Mouse (Mus musculus) embryonic facial prominence, embryonic 12.5 days (tissue): ENCODE measurements around the gene Crlf3. TPM values are rescaled to one million over a fixed set of nuclear protein-coding genes. Genes with fewer than 3 reads are reported as not detected.
A peak's percentile ranks its signal among the peaks of the same experiment; 100 is the strongest.
"Not testable (repeated sequence)": the region's sequence is repeated elsewhere in the genome, so short reads cannot be mapped to it uniquely, and the experiment has no call there.

Experiments
- ATAC-seq: fragments of 200-750 bp; cut with Nextera tagmentation; 2 replicates; pipeline ENCODE4 v1.8.0; 2017; ENCODE audit not compliant: insufficient number of reproducible peaks, insufficient read depth, low FRiP score, low TSS enrichment
- H3K27ac ChIP-seq: fragments of 300-500 bp; sonication (generic); 2 replicates; pipeline ENCODE4 v1.5.1; 2016; ENCODE audit warnings: mild to moderate bottlenecking
- H3K27me3 ChIP-seq: fragments of 300-500 bp; sonication (generic); 2 replicates; pipeline ENCODE4 v1.6.1; 2016; ENCODE audit warnings: mild to moderate bottlenecking, moderate library complexity
- H3K36me3 ChIP-seq: fragments of 300-500 bp; sonication (generic); 2 replicates; pipeline ENCODE4 v1.6.1; 2016; ENCODE audit warnings: mild to moderate bottlenecking
- H3K4me1 ChIP-seq: fragments of 300-500 bp; sonication (generic); 2 replicates; pipeline ENCODE4 v1.6.1; 2016
- H3K4me2 ChIP-seq: fragments of 300-500 bp; sonication (generic); replicated peaks from 2 replicates; pipeline ENCODE4 v1.6.1; 2016; ENCODE audit warnings: mild to moderate bottlenecking, moderate library complexity
- H3K4me3 ChIP-seq: fragments of 300-500 bp; sonication (generic); 2 replicates; pipeline ENCODE4 v1.5.1; 2016; ENCODE audit warnings: mild to moderate bottlenecking
- H3K9ac ChIP-seq: fragments of 300-500 bp; sonication (generic); 2 replicates; pipeline ENCODE4 v1.6.1; 2016; ENCODE audit warnings: mild to moderate bottlenecking, moderate library complexity
- H3K9me3 ChIP-seq: fragments of 300-500 bp; sonication (generic); 2 replicates; pipeline ENCODE4 v1.6.1; 2016; ENCODE audit warnings: mild to moderate bottlenecking, moderate library complexity
- WGBS: fragments of 180-500 bp; shearing (Covaris S2); methylation state at CpG from one replicate; pipeline ENCODE4 v1.1.7; 2016; 5-methylcytosine and 5-hydroxymethylcytosine counted together
- polyA plus RNA-seq: library from polyadenylated mRNA; unstranded; fragments of >200 nt; fragmentation: Nextera tagmentation; extraction: Ambion mirVana; gene quantifications from 2 replicates; pipeline ENCODE4 v1.2.1, GENCODE M21; 2016

Gene Crlf3
- polyA plus RNA-seq, 1 experiment from 2014 or later: 52.9 TPM

- Histone ChIP-seq H3K4me1 (no peaks in the 10 kb centered on the region; the same call in 1 of the 2 replicates), H3K27ac (no peak overlapping the region), H3K4me3 (no peak overlapping the region), H3K36me3 (peaks cover 52% of the 10 kb centered on the region), H3K27me3 (no peaks in the 10 kb centered on the region), H3K9ac (no peak overlapping the region), H3K9me3 (no peaks in the 10 kb centered on the region), H3K4me2 (no peak overlapping the region)
- no peak for ATAC-seq
- whole genome bisulfite sequencing: 93% methylated on average over 9 of the region's 9 CpGs
Observed at GRCm38 (mm10) chr11:80056141-80056540, 24.6 kb downstream of the Crlf3 start.

- Histone ChIP-seq H3K36me3 (peaks cover 49% of the 10 kb centered on the region), H3K4me3 (no peak overlapping the region), H3K9ac (no peak overlapping the region), H3K27ac (no peak overlapping the region), H3K27me3 (no peaks in the 10 kb centered on the region), H3K4me2 (no peak overlapping the region), H3K9me3 (no peaks in the 10 kb centered on the region), H3K4me1 (peaks cover 8% of the 10 kb centered on the region)
- WGBS: 85% methylated on average over 4 of the region's 4 CpGs
- no peak for ATAC-seq
Observed at GRCm38 (mm10) chr11:80054659-80055058, 26.1 kb downstream of the Crlf3 start.

GRCm38 (mm10) chr11:80053171-80053570 lies 27.6 kb downstream of the Crlf3 start:
- Histone ChIP-seq H3K4me1 (peaks cover 8% of the 10 kb centered on the region), H3K9me3 (no peaks in the 10 kb centered on the region), H3K4me2 (no peak overlapping the region), H3K4me3 (no peak overlapping the region), H3K27ac (no peak overlapping the region), H3K9ac (no peak overlapping the region), H3K27me3 (no peaks in the 10 kb centered on the region), H3K36me3 (peaks cover 52% of the 10 kb centered on the region)
- no peak for ATAC-seq
- 88% methylated on average over 5 of the region's 5 CpGs for WGBS

- Histone ChIP-seq H3K36me3 (peaks cover 51% of the 10 kb centered on the region), H3K27ac (no peak overlapping the region), H3K4me1 (peaks cover 8% of the 10 kb centered on the region), H3K9ac (no peak overlapping the region), H3K9me3 (no peaks in the 10 kb centered on the region), H3K27me3 (no peaks in the 10 kb centered on the region), H3K4me2 (no peak overlapping the region), H3K4me3 (no peak overlapping the region)
- no peak for ATAC-seq
- 57% methylated on average over 7 of the region's 7 CpGs for WGBS
Observed at GRCm38 (mm10) chr11:80052456-80052855, 28.3 kb downstream of the Crlf3 start.

GRCm38 (mm10) chr11:80050088-80050487 lies 30.7 kb downstream of the Crlf3 start:
- no peaks in the 10 kb centered on the region for H3K27me3 ChIP-seq
- 23% methylated on average over 2 of the region's 2 CpGs for WGBS
- peaks cover 8% of the 10 kb centered on the region for H3K4me1 ChIP-seq
- H3K4me2 ChIP-seq: no peak overlapping the region
- H3K36me3 ChIP-seq: peaks cover 32% of the 10 kb centered on the region
- peak; percentile 83 for ATAC-seq
- no peak overlapping the region for H3K27ac ChIP-seq
- H3K9me3 ChIP-seq: no peaks in the 10 kb centered on the region
- no peak overlapping the region for H3K4me3 ChIP-seq
- no peak overlapping the region for H3K9ac ChIP-seq

GRCm38 (mm10) chr11:80046856-80047255 lies 33.9 kb downstream of the Crlf3 start:
- H3K27ac ChIP-seq: no peak overlapping the region
- peaks cover 15% of the 10 kb centered on the region for H3K36me3 ChIP-seq
- H3K4me1 ChIP-seq: peaks cover 8% of the 10 kb centered on the region
- H3K9ac ChIP-seq: no peak overlapping the region
- WGBS: 82% methylated on average over 7 of the region's 7 CpGs
- no peak overlapping the region for H3K4me2 ChIP-seq
- no peaks in the 10 kb centered on the region for H3K9me3 ChIP-seq
- H3K27me3 ChIP-seq: no peaks in the 10 kb centered on the region
- no peak overlapping the region for H3K4me3 ChIP-seq
- ATAC-seq: no peak

GRCm38 (mm10) chr11:80043419-80043817 lies 37.4 kb downstream of the Crlf3 start:
- no peaks in the 10 kb centered on the region for H3K4me1 ChIP-seq
- no peak overlapping the region for H3K4me2 ChIP-seq
- H3K27ac ChIP-seq: no peak overlapping the region
- H3K4me3 ChIP-seq: no peak overlapping the region
- ATAC-seq: no peak
- no peaks in the 10 kb centered on the region for H3K9me3 ChIP-seq
- WGBS: 83% methylated on average over 8 of the region's 8 CpGs
- H3K36me3 ChIP-seq: peaks cover 14% of the 10 kb centered on the region
- H3K27me3 ChIP-seq: no peaks in the 10 kb centered on the region
- no peak overlapping the region for H3K9ac ChIP-seq

- Histone ChIP-seq H3K4me1 (no peaks in the 10 kb centered on the region), H3K4me3 (no peak overlapping the region), H3K27me3 (no peaks in the 10 kb centered on the region), H3K27ac (no peak overlapping the region), H3K4me2 (no peak overlapping the region), H3K36me3 (peaks cover 9% of the 10 kb centered on the region; the same call in 1 of the 2 replicates), H3K9ac (no peak overlapping the region), H3K9me3 (no peaks in the 10 kb centered on the region)
- 54% methylated on average over 10 of the region's 10 CpGs for WGBS
- no peak for ATAC-seq
Observed at GRCm38 (mm10) chr11:80042615-80043418, 38.0 kb downstream of the Crlf3 start.

- no peaks in the 10 kb centered on the region for H3K9me3 ChIP-seq
- H3K27ac ChIP-seq: no peak overlapping the region
- no peak overlapping the region for H3K4me2 ChIP-seq
- ATAC-seq: no peak
- no peaks in the 10 kb centered on the region for H3K27me3 ChIP-seq
- WGBS: 90% methylated on average over 8 of the region's 8 CpGs
- H3K36me3 ChIP-seq: peaks cover 25% of the 10 kb centered on the region
- no peak overlapping the region for H3K4me3 ChIP-seq
- no peak overlapping the region for H3K9ac ChIP-seq
- no peaks in the 10 kb centered on the region for H3K4me1 ChIP-seq
Observed at GRCm38 (mm10) chr11:80037495-80037894, 43.3 kb downstream of the Crlf3 start.

GRCm38 (mm10) chr11:80021306-80021705 lies 59.5 kb downstream of the Crlf3 start:
- Histone ChIP-seq H3K27me3 (no peaks in the 10 kb centered on the region), H3K4me3 (no peak overlapping the region), H3K9ac (no peak overlapping the region), H3K4me2 (no peak overlapping the region), H3K36me3 (peaks cover 72% of the 10 kb centered on the region), H3K4me1 (no peaks in the 10 kb centered on the region), H3K9me3 (no peaks in the 10 kb centered on the region), H3K27ac (no peak overlapping the region)
- no peak for ATAC-seq
- 87% methylated on average over 4 of the region's 4 CpGs for WGBS

- 93% methylated on average over 1 of the region's 1 CpGs for WGBS
- Histone ChIP-seq H3K36me3 (peaks cover 74% of the 10 kb centered on the region), H3K27ac (no peak overlapping the region), H3K9me3 (no peaks in the 10 kb centered on the region), H3K4me3 (no peak overlapping the region), H3K4me2 (no peak overlapping the region), H3K4me1 (no peaks in the 10 kb centered on the region), H3K9ac (no peak overlapping the region), H3K27me3 (no peaks in the 10 kb centered on the region)
- ATAC-seq: no peak
Observed at GRCm38 (mm10) chr11:80019792-80020191, 61.0 kb downstream of the Crlf3 start.

GRCm38 (mm10) chr11:80016533-80016932 lies 64.3 kb downstream of the Crlf3 start:
- not testable (repeated sequence) for H3K4me3 ChIP-seq, H3K4me2 ChIP-seq, H3K4me1 ChIP-seq, H3K27ac ChIP-seq, H3K9me3 ChIP-seq, H3K27me3 ChIP-seq, ATAC-seq, H3K9ac ChIP-seq
- H3K36me3 ChIP-seq: peaks cover 73% of the 10 kb centered on the region
- WGBS: 87% methylated on average over 5 of the region's 5 CpGs
